Mouse (Mus musculus) intestine, postnatal 0 days (tissue): ENCODE measurements around the gene A3galt2. TPM values are rescaled to one million over a fixed set of nuclear protein-coding genes. Genes with fewer than 3 reads are reported as not detected.

Experiments
- ATAC-seq: fragments of 200-750 bp; cut with Nextera tagmentation; 2 replicates; pipeline ENCODE4 v1.8.0; 2017; ENCODE audit warnings: mild to moderate bottlenecking, moderate TSS enrichment, moderate library complexity
- H3K27ac ChIP-seq: fragments of 300-500 bp; sonication (generic); 2 replicates; pipeline ENCODE4 v1.5.1; 2014; ENCODE audit warnings: mild to moderate bottlenecking, low read depth, low read length, moderate library complexity
- H3K27me3 ChIP-seq: fragments of 300-500 bp; sonication (generic); replicated peaks from 2 replicates; pipeline ENCODE4 v1.6.1; 2014; ENCODE audit warnings: low read length, mixed read lengths; ENCODE audit not compliant: control insufficient read depth, insufficient read depth
- H3K36me3 ChIP-seq: fragments of 300-500 bp; sonication (generic); 2 replicates; pipeline ENCODE4 v1.6.1; 2014; ENCODE audit warnings: mild to moderate bottlenecking, moderate library complexity; ENCODE audit not compliant: control insufficient read depth, insufficient read depth
- H3K4me1 ChIP-seq: fragments of 300-500 bp; sonication (generic); replicated peaks from 2 replicates; pipeline ENCODE4 v1.6.1; 2014; ENCODE audit warnings: antibody characterized with exemption, low read length, mixed read lengths; ENCODE audit not compliant: control insufficient read depth, insufficient read depth
- H3K4me2 ChIP-seq: fragments of 300-500 bp; sonication (generic); replicated peaks from 2 replicates; pipeline ENCODE4 v1.6.1; 2014; ENCODE audit warnings: low read depth, mild to moderate bottlenecking, moderate library complexity
- H3K4me3 ChIP-seq: fragments of 300-500 bp; sonication (generic); 2 replicates; pipeline ENCODE4 v1.5.1; 2014; ENCODE audit warnings: low read depth, low read length
- H3K9ac ChIP-seq: fragments of 300-500 bp; sonication (generic); 2 replicates; pipeline ENCODE4 v1.6.1; 2014; ENCODE audit warnings: mild to moderate bottlenecking, low read depth, low read length
- H3K9me3 ChIP-seq: fragments of 300-500 bp; sonication (generic); 2 replicates; pipeline ENCODE4 v1.6.1; 2016; ENCODE audit warnings: mixed run types; ENCODE audit not compliant: control insufficient read depth
- CTCF ChIP-seq: sonication (generic); IDR thresholded peaks from 2 replicates; pipeline ENCODE4 v1.5.1; 2016; ENCODE audit warnings: low read depth, mild to moderate bottlenecking, control low read depth, antibody characterized with exemption, moderate library complexity
- WGBS: fragments of 180-500 bp; shearing (Covaris S2); extraction: QIAGEN DNeasy Blood & Tissue Kit; methylation state at CpG from one replicate; pipeline ENCODE4 v1.1.7; 2014; 5-methylcytosine and 5-hydroxymethylcytosine counted together
- polyA plus RNA-seq: library from polyadenylated mRNA; unstranded; fragments of >200 nt; fragmentation: Nextera tagmentation; extraction: Ambion mirVana; gene quantifications from 2 replicates; pipeline ENCODE4 v1.2.1, GENCODE M21; 2015

Gene A3galt2
- polyA plus RNA-seq, 1 experiment from 2014 or later = not detected

GRCm38 (mm10) chr4:128759214-128759613 lies 4.0 kb downstream of the A3galt2 start:
- no peaks in the 10 kb centered on the region for H3K9me3 ChIP-seq
- no peak for TF ChIP-seq CTCF
- ATAC-seq = no peak
- no peak overlapping the region for H3K27ac ChIP-seq
- no peak overlapping the region for H3K4me3 ChIP-seq
- no peaks in the 10 kb centered on the region for H3K36me3 ChIP-seq
- H3K4me2 ChIP-seq = no peak overlapping the region
- H3K4me1 ChIP-seq = no peaks in the 10 kb centered on the region
- H3K9ac ChIP-seq = no peak overlapping the region
- H3K27me3 ChIP-seq = no peaks in the 10 kb centered on the region
- 76% methylated on average over 5 of the region's 5 CpGs for WGBS

- no peak overlapping the region for H3K4me2 ChIP-seq
- no peak overlapping the region for H3K27ac ChIP-seq
- H3K4me3 ChIP-seq = no peak overlapping the region
- H3K9me3 ChIP-seq = no peaks in the 10 kb centered on the region
- WGBS = 57% methylated on average over 6 of the region's 6 CpGs
- no peaks in the 10 kb centered on the region for H3K4me1 ChIP-seq
- no peak for ATAC-seq
- no peaks in the 10 kb centered on the region for H3K36me3 ChIP-seq
- no peaks in the 10 kb centered on the region for H3K27me3 ChIP-seq
- TF ChIP-seq CTCF = no peak
- no peak overlapping the region for H3K9ac ChIP-seq
Observed at GRCm38 (mm10) chr4:128760029-128760428, 4.9 kb downstream of the A3galt2 start.

GRCm38 (mm10) chr4:128766929-128767328 lies 11.8 kb downstream of the A3galt2 start:
- no peaks in the 10 kb centered on the region for H3K9me3 ChIP-seq
- no peak for ATAC-seq
- H3K9ac ChIP-seq = no peak overlapping the region
- no peaks in the 10 kb centered on the region for H3K36me3 ChIP-seq
- H3K4me3 ChIP-seq = no peak overlapping the region
- no peak overlapping the region for H3K4me2 ChIP-seq
- TF ChIP-seq CTCF = no peak
- 90% methylated on average over 20 of the region's 20 CpGs for WGBS
- no peaks in the 10 kb centered on the region for H3K27me3 ChIP-seq
- no peaks in the 10 kb centered on the region for H3K4me1 ChIP-seq
- no peak overlapping the region for H3K27ac ChIP-seq

GRCm38 (mm10) chr4:128768120-128768519 lies 13.0 kb downstream of the A3galt2 start:
- TF ChIP-seq CTCF = no peak
- 68% methylated on average over 13 of the region's 13 CpGs for WGBS

GRCm38 (mm10) chr4:128769569-128770355 lies 14.6 kb downstream of the A3galt2 start:
- Histone ChIP-seq H3K4me2 (no peak overlapping the region), H3K9ac (no peak overlapping the region), H3K27me3 (no peaks in the 10 kb centered on the region), H3K4me1 (no peaks in the 10 kb centered on the region), H3K36me3 (peaks cover 24% of the 10 kb centered on the region), H3K4me3 (no peak overlapping the region), H3K9me3 (no peaks in the 10 kb centered on the region), H3K27ac (no peak overlapping the region)
- no peak for TF ChIP-seq CTCF
- WGBS = 65% methylated on average over 13 of the region's 13 CpGs
- no peak for ATAC-seq

More at GRCm38 (mm10) chr4:128768120-128768519, 13.0 kb downstream of the A3galt2 start:
- no peak overlapping the region for H3K27ac ChIP-seq
- no peaks in the 10 kb centered on the region for H3K4me1 ChIP-seq
- H3K4me2 ChIP-seq = no peak overlapping the region
- H3K4me3 ChIP-seq = no peak overlapping the region
- no peak for ATAC-seq
- no peaks in the 10 kb centered on the region for H3K9me3 ChIP-seq
- peaks cover 10% of the 10 kb centered on the region; the same call in 1 of the 2 replicates for H3K36me3 ChIP-seq
- no peak overlapping the region for H3K9ac ChIP-seq
- H3K27me3 ChIP-seq = no peaks in the 10 kb centered on the region

GRCm38 (mm10) chr4:128770698-128771097 lies 15.5 kb downstream of the A3galt2 start:
- WGBS = 71% methylated on average over 5 of the region's 5 CpGs
- no peak overlapping the region for H3K27ac ChIP-seq
- no peaks in the 10 kb centered on the region for H3K4me1 ChIP-seq
- H3K36me3 ChIP-seq = peaks cover 32% of the 10 kb centered on the region
- TF ChIP-seq CTCF = no peak
- H3K27me3 ChIP-seq = no peaks in the 10 kb centered on the region
- no peak overlapping the region for H3K4me3 ChIP-seq
- no peaks in the 10 kb centered on the region for H3K9me3 ChIP-seq
- no peak overlapping the region for H3K9ac ChIP-seq
- no peak overlapping the region for H3K4me2 ChIP-seq
- no peak for ATAC-seq
